Mouse (Mus musculus): ENCODE results near the gene Wdfy1.

Gene Wdfy1

DNA sequence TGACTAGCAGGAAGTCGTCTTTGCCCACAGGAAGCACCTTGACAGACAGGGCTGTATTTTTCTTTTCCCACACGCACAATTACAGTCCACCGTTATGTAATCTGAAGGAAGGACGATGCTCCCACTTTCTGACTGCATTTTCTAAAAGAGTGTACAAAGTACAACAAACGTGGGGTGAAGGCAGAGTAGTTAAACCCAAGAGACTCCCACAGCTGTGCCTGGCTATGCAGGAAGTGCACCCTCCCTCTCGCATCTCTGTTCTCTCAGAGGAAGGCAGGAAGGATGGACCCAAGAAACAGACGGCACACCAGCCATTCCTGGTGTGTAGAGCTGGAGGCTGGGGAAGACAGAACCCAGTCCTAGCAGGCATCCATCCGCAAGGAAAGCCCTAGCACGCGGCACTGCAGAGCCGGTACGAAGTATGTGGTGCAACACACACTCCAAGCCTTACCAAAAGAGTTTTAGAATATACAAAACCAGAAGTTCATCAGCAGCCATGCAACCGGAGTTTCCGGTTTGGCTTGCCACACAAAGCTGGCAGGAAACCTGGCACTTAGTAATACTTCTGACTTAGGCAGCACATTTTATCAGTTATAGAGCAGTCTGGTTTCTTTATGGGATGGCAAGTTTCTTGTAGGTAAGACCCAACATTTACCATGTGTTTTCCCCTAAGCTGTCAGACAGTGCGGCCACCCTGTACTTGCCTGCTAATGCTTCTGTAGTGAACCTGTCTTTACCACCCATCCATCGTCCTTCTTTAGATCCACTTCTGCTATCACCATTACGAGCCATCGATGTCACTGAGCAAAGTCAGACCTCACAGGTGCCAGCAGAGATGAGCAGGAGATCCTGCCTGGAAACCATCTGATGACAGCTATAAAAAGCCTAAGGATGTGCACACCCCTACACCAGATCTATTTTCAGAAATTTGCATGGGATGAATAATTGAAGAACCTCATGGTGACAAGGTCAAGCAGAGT lies 64.5 kb downstream of the Wdfy1 start:
- no peak for DNase-seq (ENCODE audit: low spot score in 2 of 2)

DNA sequence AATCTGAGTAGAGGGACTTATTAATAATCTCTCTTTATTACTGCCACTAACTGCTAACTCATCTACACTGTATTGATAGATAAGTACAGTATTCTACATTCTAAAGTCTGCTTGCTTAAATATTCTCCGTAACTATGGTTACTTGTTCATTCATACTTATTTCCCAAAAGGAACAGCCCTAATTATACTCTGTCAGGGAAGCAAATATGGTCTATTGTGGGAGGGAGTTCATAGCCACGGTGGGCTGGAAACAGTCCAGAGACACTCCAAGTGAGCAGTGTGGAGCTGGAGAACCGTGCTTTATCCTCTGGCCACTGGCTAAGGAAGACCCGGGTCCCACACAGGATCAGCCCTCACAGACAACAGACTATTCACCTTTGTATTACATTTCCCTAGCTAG lies 65.3 kb downstream of the Wdfy1 start:
- DNase-seq (ENCODE audit: low spot score in 2 of 2): peak in 1 of 2 experiments; percentile 55

DNA sequence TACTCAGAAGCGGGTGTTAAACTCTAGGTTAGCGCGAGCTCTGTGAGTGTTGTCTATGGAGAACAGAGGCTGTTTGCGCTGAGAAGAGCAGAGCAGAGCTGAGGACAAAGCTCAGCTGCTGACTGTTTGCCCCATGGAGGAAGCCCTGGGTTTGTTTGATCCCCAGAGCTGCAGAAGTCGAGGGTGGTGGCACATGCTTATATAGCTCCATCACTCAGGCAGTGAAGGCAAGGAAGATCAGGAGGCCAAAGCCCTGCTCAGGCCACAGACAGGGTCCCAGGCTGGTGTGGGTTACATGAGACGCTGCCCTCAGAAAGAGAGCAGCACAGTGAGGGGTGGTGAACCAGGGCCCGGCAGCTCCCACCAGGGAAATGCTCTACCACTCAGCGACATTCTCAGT lies 65.7 kb downstream of the Wdfy1 start:
- peak in 1 of 2 experiments; percentile 23 for DNase-seq (ENCODE audit: low spot score in 2 of 2)

DNA sequence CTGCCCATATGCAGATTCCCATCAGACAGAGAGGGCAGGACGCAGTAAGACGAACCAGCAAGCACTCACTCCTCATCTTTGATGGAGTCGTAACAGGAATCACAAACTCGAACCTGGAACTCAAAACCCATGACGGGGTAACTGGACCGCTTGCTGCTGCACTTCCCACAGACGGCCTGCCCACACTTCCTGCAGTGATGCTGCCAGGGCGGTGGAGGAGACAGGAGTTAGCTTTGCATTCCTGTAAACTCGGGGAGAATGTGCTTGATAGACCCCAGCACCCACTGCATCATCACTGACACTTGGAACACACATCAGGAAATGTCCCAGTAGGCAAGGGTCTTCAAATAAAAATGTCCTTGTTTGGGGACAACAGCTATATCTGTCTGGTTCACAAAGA lies 68.6 kb downstream of the Wdfy1 start:
- DNase-seq (ENCODE audit: low spot score in 2 of 2): no peak

DNA sequence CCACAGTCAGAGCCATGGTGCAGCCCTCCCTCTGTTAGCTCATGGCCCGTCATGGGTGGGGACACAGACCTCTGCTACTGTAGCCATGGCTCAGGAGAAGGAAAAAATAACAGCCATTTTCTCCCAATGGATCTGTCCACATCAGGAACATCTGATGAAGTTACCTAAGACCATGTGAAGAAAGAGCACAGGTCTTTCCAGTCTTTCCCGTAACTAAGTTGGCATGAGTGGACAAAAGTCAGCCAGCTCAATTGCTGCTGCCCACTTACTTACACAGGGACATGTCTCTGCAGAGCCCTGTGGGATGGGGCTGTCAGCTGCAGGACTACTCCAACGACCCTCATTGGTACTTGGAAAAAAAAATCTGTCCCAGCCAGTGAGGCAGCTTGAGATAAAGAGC lies 69.2 kb downstream of the Wdfy1 start:
- no peak for DNase-seq (ENCODE audit: low spot score in 2 of 2)

DNA sequence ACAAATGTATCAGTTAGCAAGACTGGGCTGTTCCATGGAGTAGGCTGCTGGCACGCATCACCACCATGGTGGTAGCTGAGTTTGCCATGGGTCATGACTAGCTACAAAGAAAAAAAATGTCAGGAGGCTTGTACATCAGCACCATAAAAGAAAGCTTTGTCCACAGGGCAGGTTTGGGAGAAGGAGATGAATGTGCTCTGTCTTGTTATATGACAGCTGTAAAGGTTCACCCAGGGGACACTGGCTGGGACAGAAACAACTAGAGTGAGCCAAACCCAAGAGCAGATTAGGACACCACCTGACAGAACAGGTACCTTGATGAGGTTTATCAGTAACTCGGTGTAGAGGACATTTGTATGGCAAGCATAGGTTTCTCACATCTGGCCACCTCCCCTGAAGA lies 71.3 kb downstream of the Wdfy1 start:
- DNase-seq (ENCODE audit: low spot score in 2 of 2): peak in 1 of 2 experiments; percentile 20

DNA sequence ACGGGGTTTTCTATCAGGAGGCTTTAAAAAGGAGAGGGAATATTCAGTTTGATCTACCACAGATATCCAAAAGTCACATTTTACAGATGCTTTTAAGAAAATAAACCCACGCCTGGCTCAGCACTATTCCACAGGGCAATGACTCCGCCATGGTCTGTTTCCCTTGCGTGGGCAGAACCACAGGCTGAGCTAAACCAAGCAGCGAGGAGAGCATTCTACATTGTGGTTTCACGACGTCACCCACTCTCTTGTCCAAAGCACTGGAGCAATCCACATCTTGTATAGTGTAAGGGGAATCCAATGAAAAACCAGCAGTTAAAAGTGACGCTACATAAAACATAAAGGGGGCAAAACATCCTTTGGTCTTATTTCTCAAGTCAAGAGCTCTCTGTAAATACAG lies 72.4 kb downstream of the Wdfy1 start:
- no peak for DNase-seq (ENCODE audit: low spot score in 2 of 2)

DNA sequence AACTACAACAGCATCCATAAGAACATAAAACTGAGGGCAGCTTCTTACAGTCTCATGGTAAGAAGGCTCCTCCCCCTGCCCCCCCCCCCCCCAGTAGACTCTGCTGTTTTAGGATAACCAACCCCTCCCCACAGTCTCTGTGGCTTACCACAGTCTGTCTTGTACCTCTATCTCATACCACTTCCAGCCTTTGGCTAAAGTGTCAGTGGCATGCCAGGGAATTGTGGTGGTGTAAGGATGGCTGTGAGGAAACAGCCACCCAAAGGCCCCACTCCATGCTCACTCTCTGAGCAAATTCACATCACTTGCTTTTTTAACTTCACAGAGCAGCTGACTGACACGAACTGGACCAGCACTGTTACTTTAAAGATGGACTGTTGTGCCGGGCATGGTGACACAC lies 77.4 kb downstream of the Wdfy1 start:
- no peak for DNase-seq (ENCODE audit: low spot score in 2 of 2)

DNA sequence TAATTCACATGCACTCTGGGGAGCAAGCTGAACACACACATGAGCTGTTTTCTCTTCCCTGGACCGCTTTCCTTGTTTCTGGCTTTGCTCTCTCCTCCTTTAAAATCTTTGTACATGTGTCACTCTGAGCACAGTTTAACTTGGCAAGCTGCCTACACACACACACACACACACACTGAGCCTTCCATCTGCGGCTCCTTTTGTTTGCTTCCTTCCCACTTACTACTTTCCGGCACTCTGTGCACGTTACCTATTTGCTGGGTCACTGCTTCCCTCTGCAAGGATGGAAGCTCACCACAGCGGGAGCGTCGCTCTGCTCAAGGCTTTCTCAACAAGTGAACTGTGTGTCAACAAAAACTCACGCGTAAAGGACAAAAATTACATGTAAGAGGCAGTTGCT lies 78.6 kb downstream of the Wdfy1 start:
- peak; percentile 66 to 71 for DNase-seq (ENCODE audit: low spot score in 2 of 2)

DNA sequence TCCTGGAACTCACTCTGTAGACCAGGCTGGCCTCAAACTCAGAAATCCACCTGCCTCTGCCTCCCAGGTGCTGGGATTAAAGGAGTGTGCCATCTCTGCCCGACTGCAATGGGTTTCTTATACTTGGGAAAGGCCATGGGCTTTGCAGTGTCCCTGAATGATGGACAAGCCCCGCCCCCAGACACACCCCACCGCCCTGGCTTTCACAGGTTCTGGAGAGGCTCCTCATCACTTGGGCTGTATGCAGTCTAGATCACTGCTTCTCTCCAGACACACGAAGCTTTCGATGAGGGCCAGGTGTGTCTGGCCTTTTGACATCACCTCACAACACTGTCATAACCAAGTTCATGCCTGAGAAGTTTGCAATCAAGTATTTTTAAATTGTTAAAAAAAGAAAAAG lies 79.0 kb downstream of the Wdfy1 start:
- no peak for DNase-seq (ENCODE audit: low spot score in 2 of 2)

DNA sequence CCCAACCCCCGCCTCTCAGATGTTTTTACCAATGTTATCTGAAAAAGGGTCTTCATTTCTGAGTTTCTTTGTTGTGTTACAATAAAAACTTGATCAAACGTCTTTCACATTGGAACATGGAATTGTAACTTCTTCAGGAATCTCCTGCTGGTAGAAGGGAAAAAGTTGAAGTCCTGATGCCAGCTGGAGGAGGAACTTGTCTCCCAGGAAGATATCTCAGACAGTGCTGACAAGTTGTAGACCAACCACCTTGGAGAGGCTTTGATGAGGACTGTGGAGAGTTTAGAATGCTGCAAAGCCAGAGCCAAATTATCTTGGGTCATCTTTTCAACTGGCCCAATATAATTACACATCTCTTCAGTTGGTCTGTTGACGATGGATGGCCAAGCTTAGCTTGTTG lies 83.5 kb downstream of the Wdfy1 start:
- DNase-seq (ENCODE audit: low spot score in 2 of 2): no peak

DNA sequence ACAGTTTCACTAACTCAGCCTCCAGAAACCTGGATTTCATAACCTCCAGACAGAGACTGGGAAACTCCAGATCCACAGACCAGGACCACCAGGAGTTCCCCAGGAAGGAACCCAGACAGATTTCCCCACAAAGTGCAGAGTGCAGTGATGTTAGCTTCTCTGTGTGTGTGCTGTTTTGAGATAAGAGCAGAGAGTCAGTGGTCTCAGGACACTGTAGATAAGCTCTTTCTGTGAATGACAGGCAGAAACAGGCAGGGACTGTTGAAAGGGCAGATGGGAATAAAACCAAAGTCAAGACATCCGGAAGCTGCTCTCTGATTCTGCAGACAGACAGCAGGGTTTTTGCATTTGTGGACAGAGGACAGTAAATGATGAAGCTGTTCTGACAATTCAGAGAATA lies 88.7 kb downstream of the Wdfy1 start:
- DNase-seq (ENCODE audit: low spot score in 2 of 2): no peak

DNA sequence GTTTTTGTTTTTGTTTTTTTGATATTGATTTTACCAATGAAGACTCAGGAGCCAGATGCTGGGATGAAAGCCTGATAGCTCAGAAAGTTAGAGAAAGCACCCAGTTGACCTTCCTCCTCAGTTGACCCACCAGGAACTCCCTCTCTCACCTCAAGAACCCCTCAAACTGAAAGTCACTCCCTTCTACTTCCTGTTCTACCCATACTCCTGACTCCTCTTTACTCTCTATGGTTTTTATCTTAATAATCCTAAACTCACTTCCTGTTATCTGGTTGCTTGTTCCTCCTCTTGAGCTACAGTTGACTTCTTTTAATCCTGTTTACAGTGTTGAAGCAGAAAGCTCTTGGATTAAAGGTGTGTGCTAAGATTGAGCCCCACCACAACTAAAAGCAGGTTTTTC lies 91.9 kb downstream of the Wdfy1 start:
- no peak for DNase-seq (ENCODE audit: low spot score in 2 of 2)

DNA sequence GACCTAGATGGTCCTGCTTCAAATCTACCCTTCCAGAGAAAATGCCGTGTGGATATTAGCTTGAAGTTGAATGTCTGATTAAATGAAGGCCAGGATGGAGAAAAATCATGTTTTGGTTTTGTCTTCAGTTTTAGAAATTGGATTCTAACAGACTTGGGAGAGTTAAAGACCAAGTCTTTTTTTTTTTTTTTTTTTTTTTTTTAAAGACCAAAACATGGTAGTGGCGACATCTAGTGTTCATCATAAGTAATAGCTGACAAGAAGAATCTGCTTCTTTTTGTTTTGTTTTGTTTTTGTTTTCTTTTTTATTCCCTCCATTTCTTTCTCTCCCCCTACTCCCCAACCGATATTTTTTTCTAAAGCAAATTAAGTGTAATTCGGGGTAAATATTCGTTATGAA lies 93.0 kb downstream of the Wdfy1 start:
- DNase-seq (ENCODE audit: low spot score in 2 of 2): no peak

DNA sequence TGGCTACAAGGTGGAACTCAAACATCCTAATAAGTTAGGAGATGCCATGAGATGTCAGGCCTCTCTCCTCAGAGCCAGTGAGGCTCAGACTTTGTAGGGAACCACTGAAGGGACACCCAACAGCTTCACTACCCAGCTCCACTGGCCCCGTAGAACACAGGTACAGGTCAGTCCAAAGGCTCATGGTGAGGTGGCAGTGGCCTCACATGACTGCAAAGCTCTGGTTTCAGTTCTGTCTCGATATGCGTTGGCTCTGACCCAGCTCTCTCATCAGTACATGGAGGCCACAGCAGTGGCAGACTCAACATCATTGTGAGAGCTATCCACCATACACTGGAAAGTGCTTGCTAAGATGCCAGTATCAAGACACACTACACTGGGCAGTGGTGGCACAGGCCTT lies 95.2 kb downstream of the Wdfy1 start:
- no peak for DNase-seq (ENCODE audit: low spot score in 2 of 2)

DNA sequence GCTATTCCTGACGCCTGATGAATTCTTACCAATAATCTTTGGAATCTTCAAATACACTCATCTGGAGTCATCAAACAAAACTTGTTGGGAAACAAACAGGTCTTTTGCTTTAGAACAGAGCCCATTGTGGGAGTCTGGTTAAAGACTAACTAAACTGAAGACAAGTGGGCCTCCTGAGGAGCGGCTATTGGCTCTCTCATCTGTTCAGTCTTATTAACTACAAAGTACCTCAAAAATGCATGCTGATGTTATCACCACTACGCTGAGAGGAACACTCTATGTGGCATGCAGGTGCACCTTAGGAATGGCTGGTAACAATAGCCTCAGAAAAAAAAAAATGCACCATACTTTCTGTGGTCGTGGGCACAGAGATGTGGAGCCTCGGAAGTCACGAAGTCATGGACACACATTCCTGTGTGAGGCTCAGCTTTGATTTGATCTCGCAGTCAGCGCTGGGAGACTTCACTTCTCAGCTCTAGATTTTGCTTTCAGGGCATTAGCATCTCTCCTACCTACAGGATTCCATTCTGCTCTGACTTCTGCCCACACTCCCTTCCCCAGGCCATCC lies 97.7 kb downstream of the Wdfy1 start:
- DNase-seq (ENCODE audit: low spot score in 2 of 2): no peak

DNA sequence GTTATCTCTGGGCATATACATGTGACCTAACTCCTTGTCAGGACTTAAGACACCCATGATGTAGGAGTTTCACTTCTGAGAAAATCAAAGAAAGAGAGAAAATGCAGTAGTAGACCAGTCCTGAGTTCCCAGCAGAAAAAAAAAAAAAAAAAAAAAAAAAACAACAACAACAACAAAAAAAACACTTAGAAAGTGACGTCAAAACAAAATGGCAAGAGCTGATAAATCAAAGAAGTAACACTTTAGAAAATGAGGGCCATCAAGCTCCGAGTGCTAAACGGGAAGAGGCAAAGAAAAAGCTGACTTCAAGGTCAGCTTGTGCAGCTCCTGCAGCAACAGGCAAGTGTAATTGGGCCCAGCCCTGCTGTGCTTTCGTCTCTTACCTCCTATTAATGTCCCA lies 100.2 kb downstream of the Wdfy1 start:
- DNase-seq (ENCODE audit: low spot score in 2 of 2): no peak

DNA sequence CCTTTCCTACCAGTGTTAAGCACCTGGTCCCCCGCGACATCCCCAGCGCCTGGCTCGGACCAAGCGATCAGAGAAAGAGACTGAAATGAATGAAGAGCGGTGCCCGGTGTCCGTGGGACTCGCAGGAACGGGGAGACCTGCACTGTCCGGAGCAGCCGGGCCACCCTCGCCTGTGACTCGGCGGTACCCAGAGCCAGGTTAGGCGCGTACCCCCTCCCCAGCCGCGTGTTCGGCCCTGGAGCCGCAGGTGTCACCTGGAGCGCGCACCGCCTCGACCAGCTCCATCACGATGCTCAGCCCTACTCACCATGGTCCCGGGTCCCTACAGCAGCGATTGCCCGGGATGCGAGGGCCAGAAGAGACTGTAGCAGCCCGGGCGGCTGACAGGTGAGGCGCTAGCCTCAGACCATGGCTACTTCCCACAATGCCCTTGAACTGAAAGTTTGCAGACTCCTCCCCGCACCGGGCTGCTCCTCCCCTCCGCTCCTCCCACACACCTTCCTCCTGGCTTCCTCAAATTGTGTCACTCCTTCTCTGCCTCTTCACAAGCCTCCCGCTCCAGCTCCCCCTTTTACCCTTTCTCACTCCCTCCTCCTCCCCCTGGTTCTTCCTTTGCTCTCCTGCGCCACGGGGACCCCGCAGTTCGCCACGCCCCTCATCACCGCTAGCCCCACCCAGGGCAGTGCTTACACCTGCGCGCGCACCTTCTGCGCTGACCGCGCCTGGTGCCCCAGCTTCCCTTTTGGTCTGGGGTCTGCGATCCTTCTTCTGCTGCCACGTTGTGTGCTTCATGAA lies 104.2 kb downstream of the Wdfy1 start, which contains the start of gene Ap1s3:
Gene Ap1s3 (minus strand): TSS at position 430 of the 795 bp plus-strand sequence.
- DNase-seq (ENCODE audit: low spot score in 2 of 2): peak; percentile 42

DNA sequence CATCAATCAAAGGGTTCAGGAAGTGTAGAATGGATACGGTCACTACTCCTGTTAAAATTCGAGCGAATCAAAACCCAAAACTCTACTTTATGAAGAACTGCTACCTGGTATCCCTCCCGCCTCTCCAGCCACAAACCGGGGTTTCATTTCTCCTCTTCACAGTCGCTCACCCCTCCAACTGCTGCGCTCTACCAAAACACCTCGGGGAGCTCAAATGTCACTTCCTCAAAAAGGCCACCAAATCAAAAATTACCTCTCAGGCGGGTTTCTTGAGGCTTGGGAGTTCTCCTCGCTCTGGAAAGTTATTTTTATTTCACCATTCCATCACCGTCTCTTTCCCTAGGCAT lies 104.8 kb downstream of the Wdfy1 start:
- DNase-seq (ENCODE audit: low spot score in 2 of 2): no peak

DNA sequence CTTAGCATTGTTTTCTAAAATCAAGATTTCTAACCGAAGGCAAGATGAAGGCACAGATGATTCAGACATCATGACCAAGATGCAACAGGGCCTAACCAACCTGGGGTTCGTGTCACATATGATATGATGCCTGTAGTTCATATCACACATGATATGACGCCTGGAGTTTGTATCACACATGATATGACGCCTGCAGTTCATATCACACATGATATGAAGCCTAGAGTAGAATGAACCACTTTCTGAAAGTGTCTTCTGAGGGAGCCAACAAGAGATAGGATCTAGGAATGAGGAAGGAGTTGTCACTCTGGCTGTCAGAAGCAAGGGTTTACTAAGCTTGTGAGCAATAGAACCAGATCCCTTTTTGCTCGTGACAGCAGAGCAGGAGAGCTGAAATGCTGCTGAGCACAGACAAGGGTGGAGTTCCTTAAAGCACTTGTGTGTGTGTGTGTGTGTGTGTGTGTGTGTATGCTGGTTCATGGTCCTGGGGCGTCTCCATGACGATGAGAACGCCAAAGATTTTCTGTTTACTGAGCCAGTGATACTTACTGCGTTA lies 106.4 kb downstream of the Wdfy1 start:
- DNase-seq (ENCODE audit: low spot score in 2 of 2): no peak

DNA sequence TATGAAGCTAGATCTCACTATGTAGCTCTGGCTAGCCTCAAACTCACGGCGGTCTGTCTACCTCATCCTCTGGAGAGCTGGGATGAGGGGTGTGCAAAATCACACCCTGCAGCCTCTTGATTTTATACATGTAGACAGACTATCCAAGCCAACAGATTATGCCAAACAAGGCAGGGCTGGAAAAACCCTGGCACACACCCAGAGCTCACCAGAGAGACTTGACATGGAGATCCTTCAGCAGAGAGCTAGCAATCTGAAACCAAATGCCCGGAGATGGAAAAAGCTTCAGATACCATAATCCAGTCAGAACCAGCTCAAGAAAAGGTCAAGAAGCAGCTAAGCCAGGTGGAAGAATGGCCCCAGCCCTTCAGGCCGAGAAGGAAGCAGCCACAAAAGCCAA lies 111.0 kb downstream of the Wdfy1 start:
- DNase-seq (ENCODE audit: low spot score in 2 of 2): no peak

DNA sequence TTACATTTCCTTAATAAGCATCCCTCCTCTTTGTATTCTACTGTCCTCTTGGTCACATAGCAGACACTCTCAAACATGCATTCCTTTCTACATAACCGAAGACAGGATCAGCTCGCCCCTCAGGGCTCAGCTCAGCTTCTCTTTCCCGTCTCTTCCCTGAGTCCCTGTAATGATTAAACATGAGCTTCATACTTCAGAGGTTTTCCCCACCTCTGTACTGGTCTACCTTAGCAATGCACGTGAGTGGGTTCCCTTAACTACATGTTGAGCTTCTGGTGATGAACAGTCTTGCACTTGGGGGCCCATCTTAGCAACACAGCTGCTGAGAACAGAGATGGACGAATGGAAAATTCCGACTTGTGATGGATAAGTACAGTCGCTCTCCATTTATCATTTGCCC lies 116.3 kb downstream of the Wdfy1 start:
- DNase-seq (ENCODE audit: low spot score in 2 of 2): no peak

Data from right cerebral cortex, postnatal 10 days (tissue).